Mouse (Mus musculus): ENCODE data around the gene Vcp.
A peak's percentile ranks its signal among the peaks of the same experiment; 100 is the strongest.
"Not testable (repeated sequence)": the region's sequence is repeated elsewhere in the genome, so short reads cannot be mapped to it uniquely, and the experiment has no call there.

The Vcp gene

GRCm38 (mm10) chr4:43029121-43029520, 28.8 kb upstream of the Vcp start:
- no peak for DNase-seq

GRCm38 (mm10) chr4:43025084-43025960, 25.0 kb upstream of the Vcp start, which contains the start of gene Pigo:
TSS of gene Pigo (minus strand) at chr4:43025819.
- peak; percentile 94 to 96 for DNase-seq

- no peak for DNase-seq
Observed at GRCm38 (mm10) chr4:43024673-43025072, 24.4 kb upstream of the Vcp start.

- DNase-seq = no peak
Observed at GRCm38 (mm10) chr4:43021341-43021740, 21.0 kb upstream of the Vcp start.

GRCm38 (mm10) chr4:43020876-43021275, 20.6 kb upstream of the Vcp start:
- no peak for DNase-seq

GRCm38 (mm10) chr4:43019641-43020465, 19.5 kb upstream of the Vcp start:
- DNase-seq = no peak

- DNase-seq = no peak
Observed at GRCm38 (mm10) chr4:43019176-43019575, 18.9 kb upstream of the Vcp start.

- DNase-seq = no peak
Observed at GRCm38 (mm10) chr4:43018156-43018555, 17.8 kb upstream of the Vcp start.

GRCm38 (mm10) chr4:43012091-43012490, 11.8 kb upstream of the Vcp start:
- DNase-seq = no peak

GRCm38 (mm10) chr4:43010161-43011038, 10.1 kb upstream of the Vcp start, which contains the start of gene Fancg:
TSS of gene Fancg (minus strand) at chr4:43010506.
- peak; percentile 86 for DNase-seq

GRCm38 (mm10) chr4:43005765-43006164, 5.5 kb upstream of the Vcp start:
- peak in 1 of 2 experiments; percentile 39 for DNase-seq

GRCm38 (mm10) chr4:43004951-43005350, 4.6 kb upstream of the Vcp start:
- DNase-seq = no peak

- no peak for DNase-seq
Observed at GRCm38 (mm10) chr4:43002756-43003439, 2.6 kb upstream of the Vcp start.

- no peak for DNase-seq
Observed at GRCm38 (mm10) chr4:43001272-43001671, 965 bp upstream of the Vcp start.

GRCm38 (mm10) chr4:42999451-43000140, 711 bp downstream of the Vcp start:
- peak; percentile 79 to 87 for DNase-seq

- DNase-seq = no peak
Observed at GRCm38 (mm10) chr4:42998022-42998421, 2.3 kb downstream of the Vcp start.

- DNase-seq = no peak
Observed at GRCm38 (mm10) chr4:42988296-42988695, 12.0 kb downstream of the Vcp start.

GRCm38 (mm10) chr4:42980467-42980866, 19.8 kb downstream of the Vcp start:
- not testable (repeated sequence) for DNase-seq

GRCm38 (mm10) chr4:42978062-42978461, 22.2 kb downstream of the Vcp start:
- no peak for DNase-seq

GRCm38 (mm10) chr4:42973868-42974267, 26.4 kb downstream of the Vcp start:
- DNase-seq = no peak

- no peak for DNase-seq
Observed at GRCm38 (mm10) chr4:42972952-42973351, 27.4 kb downstream of the Vcp start.
